18 mouse cellular contexts compared by ENCODE assay signal in the genomic region with DNA sequence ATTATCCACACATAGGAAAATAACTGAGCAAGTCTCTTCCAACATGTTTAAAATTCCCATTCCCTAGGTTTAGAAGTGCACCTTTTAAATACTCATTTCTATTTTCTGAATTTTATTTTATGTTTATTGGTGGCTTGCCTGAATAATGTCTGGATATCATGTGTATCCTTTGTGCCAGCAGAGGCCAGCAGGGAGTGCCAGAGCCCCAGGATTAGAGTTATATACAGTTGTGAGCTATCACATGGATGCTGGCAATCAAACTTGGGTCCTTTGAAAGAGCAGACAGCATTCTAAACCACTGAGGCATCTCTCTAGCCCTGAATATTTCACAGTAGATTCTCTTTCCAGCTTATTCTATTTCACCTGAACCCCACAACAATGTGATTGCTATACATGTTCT.
DNase-seq lines count a peak whose midpoint lies in the region; ATAC-seq and TF ChIP-seq lines count a peak whose summit lies in the region.
"Had no signal": no experiment of that assay in that cellular context is flagged by ENCODE, and none has a peak within 500 bp of the region (broad histone marks: within the 10 kb centered on the region; RNA-seq: fewer than 3 reads in every experiment).

No protein-coding gene starts in this region.

- 0 out of 2 replicates have a peak, but pooled peaks have one; percentile 11 for TF ChIP-seq CTCF in liver, adult 2 months (IDR thresholded peaks at IDR 0.05; ENCODE audit: low read depth, low read length)
- TF ChIP-seq CTCF in CH12.LX (conservative IDR thresholded peaks at IDR 0.05 in 1 of 2, IDR thresholded peaks at IDR 0.05 in 1 of 2; ENCODE audit: low read depth in 2 of 2, low read length in 2 of 2) = peak in 1 of 2 experiments; percentile 36; a peak in 2 of 4 replicates
- TF ChIP-seq CTCF in ES-Bruce4 (IDR thresholded peaks at IDR 0.05; ENCODE audit: low read depth, low read length) = peak; percentile 1
- peak; percentile 14; the same call in 1 of the 2 replicates for TF ChIP-seq CTCF in brain, embryonic 14.5 days (IDR thresholded peaks at IDR 0.05; ENCODE audit: borderline replicate concordance, extremely low read depth, insufficient read depth, insufficient read length)

- H3K27me3 ChIP-seq in liver, adult 2 months (ENCODE audit: control insufficient read depth, insufficient read depth, low read length) = no peaks in the 10 kb centered on the region
- H3K27me3 ChIP-seq in liver, embryonic 12.5 days (replicated peaks) = no peaks in the 10 kb centered on the region
- H3K27me3 ChIP-seq in CH12.LX (replicated peaks) (no peaks in the 10 kb centered on the region), ES-Bruce4 (ENCODE audit: control insufficient read depth, insufficient read depth, low read length, poor library complexity, severe bottlenecking) (no peaks in the 10 kb centered on the region)
- H3K27me3 ChIP-seq: embryonic facial prominence, embryonic 12.5 days; forebrain, embryonic 12.5 days; heart, embryonic 12.5 days had no signal

- TF ChIP-seq EP300 in CH12.LX (IDR thresholded peaks at IDR 0.05; ENCODE audit: low read length) (no peak), ES-Bruce4 (IDR thresholded peaks at IDR 0.05; ENCODE audit: insufficient read depth, low read depth, low read length) (no peak)

- dilution Hi-C loops in CH12.LX (cut with MboI; ENCODE audit: extremely low pct_ligation_motif_present, extremely low pct_unique_long_range_greater_than_20kb, low sequenced_read_pairs) = no loop called here

- in situ Hi-C loops in CH12.LX (cut with MboI; ENCODE audit: low pct_ligation_motif_present, low pct_unique_long_range_greater_than_20kb, low sequenced_read_pairs) = loop anchor here (10.0 kb wide), 1 partner anchor 375 kb away; no protein-coding TSS in a partner anchor

- DNase-seq in liver, adult 2 months (ENCODE audit: extremely low read depth, low read depth, low spot score) = no peak
- no peak for DNase-seq in CH12.LX (ENCODE audit: extremely low read depth)
- no peak for DNase-seq in brain, embryonic 14.5 days (ENCODE audit: low read depth)
- no peak for DNase-seq in thymus, postnatal 25 days
- DNase-seq: adrenal gland, adult 8-10 months; adrenal gland, postnatal 36 days; cerebellum, adult 11-12 months; cerebellum, adult 9-10 months; cerebellum, postnatal 25 days; gastrocnemius, adult 2 months; gastrocnemius, postnatal 25 days had no signal

- H3K4me1 ChIP-seq in liver, adult 2 months (ENCODE audit: control insufficient read depth, insufficient read depth, low read length) = no peaks in the 10 kb centered on the region
- H3K4me1 ChIP-seq in liver, embryonic 12.5 days = peaks cover 27% of the 10 kb centered on the region
- H3K4me1 ChIP-seq in CH12.LX (ENCODE audit: control insufficient read depth in 1 of 2, insufficient read depth in 2 of 2) (no peaks in the 10 kb centered on the region; a peak in 1 of 4 replicates), ES-Bruce4 (ENCODE audit: control insufficient read depth, insufficient read depth, low read length) (no peaks in the 10 kb centered on the region)
- H3K4me1 ChIP-seq: embryonic facial prominence, embryonic 12.5 days had no signal

- no peak for TF ChIP-seq POLR2A in liver, adult 2 months (IDR thresholded peaks at IDR 0.05; ENCODE audit: extremely low read depth, insufficient read depth, low read length)
- TF ChIP-seq POLR2A in CH12.LX (IDR thresholded peaks at IDR 0.05; ENCODE audit: low read depth, low read length) = no peak
- no peak for TF ChIP-seq POLR2A in ES-Bruce4 (IDR thresholded peaks at IDR 0.05; ENCODE audit: insufficient read depth, low read length)
- TF ChIP-seq POLR2A in brain, embryonic 14.5 days (IDR thresholded peaks at IDR 0.05; ENCODE audit: borderline replicate concordance, extremely low read depth, insufficient read depth, insufficient read length, poor library complexity, severe bottlenecking) = no peak

- H3K9ac ChIP-seq in liver, adult 2 months (ENCODE audit: low read depth, low read length) = no peak overlapping the region
- no peak overlapping the region for H3K9ac ChIP-seq in liver, embryonic 12.5 days
- H3K9ac ChIP-seq in CH12.LX (ENCODE audit: insufficient read depth, low read depth) = no peak overlapping the region
- H3K9ac ChIP-seq in ES-Bruce4 (ENCODE audit: low read depth, poor library complexity, severe bottlenecking) = no peak overlapping the region
- H3K9ac ChIP-seq: embryonic facial prominence, embryonic 12.5 days; forebrain, embryonic 12.5 days; heart, embryonic 12.5 days; hindbrain, embryonic 14.5 days had no signal

- H3K4me2 ChIP-seq in liver, embryonic 12.5 days = no peak overlapping the region
- H3K4me2 ChIP-seq in CH12.LX (ENCODE audit: insufficient read depth, low read depth, poor library complexity, severe bottlenecking) = no peak overlapping the region
- H3K4me2 ChIP-seq: embryonic facial prominence, embryonic 12.5 days; forebrain, embryonic 12.5 days; heart, embryonic 12.5 days; hindbrain, embryonic 14.5 days had no signal

- TF ChIP-seq RAD21 in CH12.LX (IDR thresholded peaks at IDR 0.05; ENCODE audit: low read depth, low read length) = peak; percentile 32

- no peaks in the 10 kb centered on the region for H3K36me3 ChIP-seq in liver, adult 2 months (ENCODE audit: control insufficient read depth, insufficient read depth, low read length)
- H3K36me3 ChIP-seq in liver, embryonic 12.5 days = no peaks in the 10 kb centered on the region
- no peaks in the 10 kb centered on the region for H3K36me3 ChIP-seq in CH12.LX (replicated peaks in 1 of 2; ENCODE audit: control insufficient read depth in 1 of 2, insufficient read depth in 1 of 2, low read length in 1 of 2)
- no peaks in the 10 kb centered on the region for H3K36me3 ChIP-seq in ES-Bruce4 (ENCODE audit: control insufficient read depth, insufficient read depth, low read length, poor library complexity, severe bottlenecking)
- H3K36me3 ChIP-seq: embryonic facial prominence, embryonic 12.5 days; forebrain, embryonic 12.5 days; heart, embryonic 12.5 days; hindbrain, embryonic 10.5 days had no signal

- H3K79me2 ChIP-seq in liver, adult 2 months (ENCODE audit: control insufficient read depth, insufficient read depth, low read length) = no peaks in the 10 kb centered on the region
- no peaks in the 10 kb centered on the region for H3K79me2 ChIP-seq in CH12.LX (replicated peaks; ENCODE audit: control insufficient read depth, extremely low read depth, insufficient read depth, poor library complexity, severe bottlenecking)

- no peaks in the 10 kb centered on the region for H3K9me3 ChIP-seq in liver, embryonic 12.5 days (replicated peaks)
- H3K9me3 ChIP-seq in CH12.LX (replicated peaks; ENCODE audit: low read length) = no peaks in the 10 kb centered on the region
- no peaks in the 10 kb centered on the region for H3K9me3 ChIP-seq in ES-Bruce4 (replicated peaks; ENCODE audit: control insufficient read depth, insufficient read depth, low read length, poor library complexity, severe bottlenecking)
- H3K9me3 ChIP-seq: embryonic facial prominence, embryonic 12.5 days; forebrain, embryonic 12.5 days; heart, embryonic 12.5 days; hindbrain, embryonic 10.5 days had no signal

- H3K27ac ChIP-seq in liver, adult 2 months (replicated peaks; ENCODE audit: insufficient read depth, low read depth, low read length) = no peak overlapping the region
- no peak overlapping the region for H3K27ac ChIP-seq in liver, embryonic 12.5 days
- no peak overlapping the region for H3K27ac ChIP-seq in CH12.LX (ENCODE audit: insufficient read depth, low read depth)
- H3K27ac ChIP-seq in ES-Bruce4 (ENCODE audit: insufficient read depth, low read length) = no peak overlapping the region
- H3K27ac ChIP-seq: embryonic facial prominence, embryonic 12.5 days; forebrain, embryonic 12.5 days; gastrocnemius, adult 2 months; hindbrain, embryonic 10.5 days; hindbrain, embryonic 14.5 days had no signal

- ATAC-seq in liver, embryonic 12.5 days = no peak

- H3K4me3 ChIP-seq in liver, adult 2 months (ENCODE audit: insufficient read depth, low read depth, low read length) = no peak overlapping the region
- no peak overlapping the region for H3K4me3 ChIP-seq in liver, embryonic 12.5 days
- H3K4me3 ChIP-seq in CH12.LX (replicated peaks in 1 of 3; ENCODE audit: low read depth in 2 of 3, low read length in 2 of 3, poor library complexity in 1 of 3) (no peak overlapping the region), ES-Bruce4 (ENCODE audit: low read depth, low read length) (no peak overlapping the region)
- H3K4me3 ChIP-seq: embryonic facial prominence, embryonic 12.5 days; forebrain, embryonic 12.5 days; gastrocnemius, adult 2 months; heart, embryonic 12.5 days; hindbrain, embryonic 10.5 days had no signal

TF ChIP-seq in CH12.LX, 34 proteins besides CTCF, POLR2A, EP300 and RAD21:
- TF ChIP-seq USF1 (IDR thresholded peaks at IDR 0.05; ENCODE audit: low read depth, low read length) (no peak), BHLHE40 (IDR thresholded peaks at IDR 0.05; ENCODE audit: low read depth, low read length) (no peak), TCF12 (IDR thresholded peaks at IDR 0.05; ENCODE audit: low read depth, low read length) (no peak), USF2 (conservative IDR thresholded peaks at IDR 0.05; ENCODE audit: low read depth, low read length) (no peak), TBP (conservative IDR thresholded peaks at IDR 0.05; ENCODE audit: low read depth, low read length) (no peak), MAX (IDR thresholded peaks at IDR 0.05; ENCODE audit: low read length) (no peak), NELFE (IDR thresholded peaks at IDR 0.05; ENCODE audit: low read depth, low read length) (no peak), KAT2A (IDR thresholded peaks at IDR 0.05; ENCODE audit: insufficient replicate concordance, low read length) (no peak), MAFK (IDR thresholded peaks at IDR 0.05; ENCODE audit: insufficient replicate concordance, low read length) (no peak), MYC (IDR thresholded peaks at IDR 0.05; ENCODE audit: low read depth, low read length) (no peak), ZC3H11A (IDR thresholded peaks at IDR 0.05; ENCODE audit: low read depth, low read length) (no peak), E2F4 (IDR thresholded peaks at IDR 0.05; ENCODE audit: insufficient replicate concordance, low read depth, low read length) (no peak), MEF2A (IDR thresholded peaks at IDR 0.05; ENCODE audit: borderline replicate concordance, low read depth, low read length) (no peak), NRF1 (IDR thresholded peaks at IDR 0.05; ENCODE audit: low read depth, low read length) (no peak)
